Mouse (Mus musculus): ENCODE measurements at regions not wholly inside any gene's neighbourhood (a gene's known extent, or its start where the extent isn't known, plus 50 kb on each side); places are given as distances from the start of the nearest gene placed in this dataset.
A peak's percentile ranks its signal among the peaks of the same experiment; 100 is the strongest.

DNA sequence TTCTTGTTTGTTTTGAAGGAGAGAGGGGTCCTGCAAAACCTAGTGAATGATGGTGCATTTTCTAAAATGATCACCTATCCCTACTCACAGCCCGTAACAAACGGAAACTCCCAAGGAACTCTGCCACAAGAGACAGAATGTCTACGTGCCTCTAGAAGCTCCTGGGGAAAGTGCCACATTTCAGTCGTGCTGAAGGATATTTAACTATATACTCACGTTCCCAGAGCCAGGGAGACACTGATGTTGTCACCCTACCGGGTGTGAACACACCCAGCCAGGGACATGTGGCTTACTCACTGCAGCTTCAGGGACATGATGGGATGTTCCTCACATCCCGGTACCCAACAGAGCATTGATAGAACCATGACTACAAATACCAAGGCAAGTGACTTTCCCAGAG is 456.7 kb downstream of the Irx1 start:
- DNase-seq (ENCODE audit: low spot score in 2 of 2) = peak in 1 of 2 experiments; percentile 2

DNA sequence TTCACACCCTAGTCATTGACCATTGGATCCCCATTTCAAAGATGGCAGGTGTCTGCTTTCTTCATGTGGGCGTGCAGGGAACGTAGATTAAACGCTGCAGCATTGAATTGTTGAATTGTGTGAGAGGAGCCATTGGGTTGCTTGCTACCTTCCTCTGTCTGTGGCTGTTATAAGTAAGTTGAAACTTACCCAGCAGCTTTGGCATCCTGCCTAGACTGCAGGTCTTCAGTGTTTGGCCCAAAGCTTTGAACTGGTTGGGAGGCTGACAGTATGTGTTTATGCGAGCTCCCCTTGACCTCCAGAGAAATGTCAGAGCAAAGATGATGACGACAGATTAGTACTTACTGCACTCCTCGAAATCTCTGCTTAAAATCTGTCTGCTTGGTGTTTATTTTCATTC is 473.8 kb downstream of the Irx1 start:
- no peak for DNase-seq (ENCODE audit: low spot score in 2 of 2)

GRCm38 (mm10) chr13:71481205-71481604 is 482.3 kb downstream of the Irx1 start:
- DNase-seq (ENCODE audit: low spot score in 2 of 2) = no peak

DNA sequence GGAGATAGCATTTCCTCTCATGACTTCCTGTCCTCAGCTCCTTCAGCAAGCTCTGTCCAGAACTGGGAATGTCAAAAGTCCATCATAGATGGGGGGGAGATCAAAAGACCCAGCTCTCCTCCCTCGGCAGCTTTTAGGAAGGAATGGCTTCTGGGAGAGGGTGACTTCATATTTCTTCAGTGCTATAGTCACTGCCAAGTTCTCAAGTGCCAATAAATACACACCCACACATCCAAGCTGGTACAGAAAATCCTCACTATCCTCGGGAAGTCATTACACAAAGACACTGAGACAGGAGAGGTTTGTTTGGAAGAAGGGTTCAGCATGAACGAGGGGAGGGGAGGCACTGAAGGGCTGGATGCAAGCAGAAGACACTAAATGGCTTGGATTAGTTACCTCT is 502.0 kb downstream of the Irx1 start:
- no peak for DNase-seq (ENCODE audit: low spot score in 2 of 2)

GRCm38 (mm10) chr13:71460607-71461006 is 502.9 kb downstream of the Irx1 start:
- DNase-seq (ENCODE audit: low spot score in 2 of 2) = no peak

DNA sequence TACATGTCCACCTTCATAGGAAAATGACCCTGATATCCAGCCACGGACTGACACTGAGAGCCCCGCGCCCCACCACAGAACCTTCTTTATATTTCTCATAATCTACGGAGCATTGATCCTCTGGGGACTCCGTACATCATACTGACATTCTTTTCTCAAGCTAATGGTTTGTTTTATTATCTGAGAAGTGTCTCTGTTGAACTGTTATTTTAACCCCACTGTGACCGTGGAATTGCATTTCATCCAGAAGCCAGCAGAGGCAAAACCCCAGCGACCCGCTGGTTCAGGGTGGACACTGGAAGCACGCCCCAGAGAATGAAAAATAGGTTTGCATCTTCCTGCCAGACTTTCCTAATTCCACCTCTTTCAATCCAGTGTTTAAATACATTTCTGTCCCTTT is 503.4 kb downstream of the Irx1 start:
- no peak for DNase-seq (ENCODE audit: low spot score in 2 of 2)

DNA sequence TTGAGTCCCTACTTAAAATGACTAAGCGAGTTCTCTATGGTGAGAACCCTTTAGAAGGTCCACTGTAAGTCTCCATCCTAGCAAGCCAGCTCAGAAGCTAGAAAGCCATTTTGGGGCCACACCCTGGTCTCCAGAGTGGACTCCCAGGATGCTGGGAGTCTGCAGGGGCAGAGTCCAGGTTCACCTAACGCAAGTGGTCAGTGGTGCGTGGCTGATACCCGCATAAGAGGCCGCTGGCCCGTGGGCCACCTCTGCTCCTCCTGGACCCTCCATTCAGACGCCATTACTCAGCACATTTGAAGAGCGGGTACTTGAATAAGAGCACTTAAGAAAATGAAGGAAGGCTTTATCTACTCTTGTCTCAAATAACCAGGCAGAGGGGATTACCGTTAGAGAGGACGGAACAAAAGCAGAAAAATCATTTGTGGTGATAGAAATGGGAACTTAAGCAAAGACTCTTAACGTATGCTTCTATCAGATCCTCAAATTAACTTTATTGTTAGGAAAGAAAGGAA is 504.4 kb downstream of the Irx1 start:
- no peak for DNase-seq (ENCODE audit: low spot score in 2 of 2)

- DNase-seq (ENCODE audit: low spot score in 2 of 2) = peak; percentile 5 to 26
Measured at GRCm38 (mm10) chr13:71458061-71458935, 505.2 kb downstream of the Irx1 start.

GRCm38 (mm10) chr13:71457550-71457949 is 506.0 kb downstream of the Irx1 start:
- DNase-seq (ENCODE audit: low spot score in 2 of 2) = no peak

DNA sequence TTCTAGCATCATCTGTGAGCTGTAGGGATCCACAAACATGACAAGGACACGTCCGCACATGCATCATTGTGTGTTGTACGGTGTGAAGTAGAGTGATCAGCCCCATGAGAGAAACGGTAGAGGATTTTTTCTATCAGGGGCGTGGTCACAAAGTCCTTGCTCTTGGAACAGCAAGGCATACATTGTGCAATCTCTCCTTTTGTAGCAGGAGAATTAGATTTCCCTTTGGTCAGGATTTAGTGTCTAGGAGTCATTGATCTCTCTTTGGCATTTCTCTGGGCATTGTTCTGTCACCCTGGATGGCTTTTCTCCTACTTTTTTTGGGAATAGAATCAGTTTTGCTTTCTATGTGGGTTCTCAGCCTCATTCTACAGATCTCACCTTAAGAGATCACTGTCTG is 511.3 kb downstream of the Irx1 start:
- DNase-seq (ENCODE audit: low spot score in 2 of 2) = no peak

GRCm38 (mm10) chr13:71437601-71438099 is 525.9 kb downstream of the Irx1 start:
- no peak for DNase-seq (ENCODE audit: low spot score in 2 of 2)

GRCm38 (mm10) chr13:71403654-71404560 is 559.6 kb downstream of the Irx1 start:
- DNase-seq (ENCODE audit: low spot score in 2 of 2) = peak; percentile 38 to 49

- DNase-seq (ENCODE audit: low spot score in 2 of 2) = no peak
Measured at GRCm38 (mm10) chr13:71393716-71394309, 552.2 kb upstream of the Adamts16 start.

- no peak for DNase-seq (ENCODE audit: low spot score in 2 of 2)
Measured at GRCm38 (mm10) chr13:71378641-71379040, 537.0 kb upstream of the Adamts16 start.

GRCm38 (mm10) chr13:71375909-71376606 is 534.4 kb upstream of the Adamts16 start:
- peak in 1 of 2 experiments; percentile 9 for DNase-seq (ENCODE audit: low spot score in 2 of 2)

DNA sequence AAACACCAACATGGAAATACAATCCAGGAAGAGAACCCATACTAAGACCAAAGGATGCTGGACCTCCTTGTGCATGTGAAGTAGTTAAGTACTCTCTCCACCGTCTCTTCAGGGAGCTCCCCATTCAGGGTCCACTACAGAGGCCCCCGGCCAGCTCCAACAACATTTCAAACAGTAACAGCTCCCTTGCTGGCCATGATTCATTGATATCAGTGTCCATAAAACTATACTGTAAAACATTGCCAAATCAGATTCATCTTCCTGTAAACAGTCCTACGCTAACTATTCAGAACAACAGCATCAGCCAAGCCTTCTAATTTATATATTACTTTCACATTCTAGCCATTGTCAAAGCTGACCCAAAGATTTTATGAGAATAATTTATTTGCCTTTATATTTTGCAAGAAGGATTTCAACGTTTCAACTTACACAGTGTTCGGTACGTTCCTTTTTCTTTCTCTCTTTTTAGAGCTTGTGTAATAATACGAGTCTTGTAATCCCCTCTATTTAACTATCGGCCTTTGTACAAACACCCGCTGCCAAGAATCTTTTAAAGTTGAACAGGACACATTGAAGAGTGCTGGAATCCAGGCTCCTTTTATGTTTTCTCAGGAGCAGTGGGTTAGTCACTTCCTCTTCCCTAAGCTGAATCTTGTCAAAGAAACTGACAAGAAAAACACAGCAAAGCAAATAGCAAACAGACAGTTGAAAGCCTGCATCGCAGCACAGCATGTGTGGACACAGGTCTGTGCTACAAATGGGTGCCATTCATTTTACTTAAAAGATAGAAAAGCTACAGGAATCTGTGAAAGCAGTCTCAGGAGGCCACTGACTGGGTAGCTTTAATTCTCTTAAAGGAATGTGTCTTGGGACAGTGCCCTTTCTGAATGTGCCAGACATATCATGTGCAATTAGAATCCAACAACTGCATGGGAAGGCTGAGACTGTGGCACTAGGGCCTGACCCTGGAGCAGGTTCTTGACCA is 531.4 kb upstream of the Adamts16 start:
- no peak for DNase-seq (ENCODE audit: low spot score in 2 of 2)

DNA sequence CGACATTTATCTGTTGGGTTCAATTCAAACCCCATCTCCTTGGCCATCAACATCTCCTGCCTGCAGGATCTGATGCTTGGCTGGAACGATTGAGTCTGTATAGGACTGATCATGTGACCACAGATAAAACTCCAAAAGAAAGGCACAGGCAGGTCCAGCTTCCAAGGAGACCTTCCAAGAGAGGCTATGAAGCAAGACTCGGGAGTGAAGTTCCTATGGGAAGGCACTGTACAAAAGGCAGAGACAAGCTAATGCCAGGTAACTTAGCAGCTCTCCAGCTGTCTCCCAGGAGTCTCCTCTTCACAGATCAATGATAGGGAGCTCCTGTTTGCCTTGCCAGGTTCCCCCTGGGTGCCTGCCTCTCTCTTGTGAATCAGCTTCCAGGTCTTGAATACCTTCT is 528.2 kb upstream of the Adamts16 start:
- no peak for DNase-seq (ENCODE audit: low spot score in 2 of 2)

- DNase-seq (ENCODE audit: low spot score in 2 of 2) = no peak
Measured at GRCm38 (mm10) chr13:71365261-71365660, 523.6 kb upstream of the Adamts16 start.

DNA sequence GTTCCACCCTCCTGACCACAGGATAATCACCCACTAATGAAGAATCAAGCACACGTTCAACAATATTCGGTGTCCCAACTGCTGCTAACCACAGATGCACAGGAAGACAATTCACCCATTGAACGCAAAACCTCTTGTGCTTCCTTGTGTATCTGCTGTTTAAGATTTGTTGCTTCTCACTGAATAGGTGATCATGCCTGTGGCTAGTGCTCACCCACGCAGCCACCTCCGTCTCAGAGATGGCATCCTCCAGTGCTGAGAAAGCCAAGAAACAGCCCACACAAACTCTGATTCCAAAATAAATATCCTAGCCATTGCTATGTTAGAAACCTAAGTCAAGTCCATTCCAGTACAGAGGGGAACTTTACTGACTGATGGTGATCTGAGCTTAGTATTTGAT is 520.7 kb upstream of the Adamts16 start:
- peak in 1 of 2 experiments; percentile 16 for DNase-seq (ENCODE audit: low spot score in 2 of 2)

DNA sequence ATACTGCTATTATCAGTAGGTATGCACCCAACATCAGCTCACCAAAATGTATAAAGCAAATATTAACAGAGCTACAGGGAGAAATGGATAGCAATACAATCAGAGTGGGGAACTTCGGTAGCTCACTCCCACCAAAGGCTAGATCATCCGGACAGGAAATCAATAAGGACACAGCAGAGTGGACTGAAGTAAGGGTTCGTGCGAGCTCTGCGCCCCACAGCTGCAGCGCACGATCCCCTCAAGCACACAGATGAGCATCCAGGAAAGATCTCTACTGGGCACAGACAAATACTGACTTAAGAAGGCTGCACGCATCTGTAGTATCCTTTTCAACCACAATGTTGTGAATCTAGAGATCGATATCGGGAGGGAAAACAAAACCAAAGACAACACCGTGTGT is 517.5 kb upstream of the Adamts16 start:
- DNase-seq (ENCODE audit: low spot score in 2 of 2) = no peak

Data from right cerebral cortex, postnatal 36 days (tissue).